Mouse (Mus musculus) lung, postnatal 0 days (tissue): Measurements from ENCODE around the gene Emc9.

Experiments
- CTCF ChIP-seq: IDR thresholded peaks from 2 replicates; pipeline ENCODE4 v1.5.1; 2016; ENCODE audit warnings: antibody characterized with exemption, mild to moderate bottlenecking
- EP300 ChIP-seq: IDR thresholded peaks from 2 replicates; pipeline ENCODE4 v1.6.1; 2016; ENCODE audit warnings: antibody characterized with exemption, mild to moderate bottlenecking, control low read depth

DNA sequence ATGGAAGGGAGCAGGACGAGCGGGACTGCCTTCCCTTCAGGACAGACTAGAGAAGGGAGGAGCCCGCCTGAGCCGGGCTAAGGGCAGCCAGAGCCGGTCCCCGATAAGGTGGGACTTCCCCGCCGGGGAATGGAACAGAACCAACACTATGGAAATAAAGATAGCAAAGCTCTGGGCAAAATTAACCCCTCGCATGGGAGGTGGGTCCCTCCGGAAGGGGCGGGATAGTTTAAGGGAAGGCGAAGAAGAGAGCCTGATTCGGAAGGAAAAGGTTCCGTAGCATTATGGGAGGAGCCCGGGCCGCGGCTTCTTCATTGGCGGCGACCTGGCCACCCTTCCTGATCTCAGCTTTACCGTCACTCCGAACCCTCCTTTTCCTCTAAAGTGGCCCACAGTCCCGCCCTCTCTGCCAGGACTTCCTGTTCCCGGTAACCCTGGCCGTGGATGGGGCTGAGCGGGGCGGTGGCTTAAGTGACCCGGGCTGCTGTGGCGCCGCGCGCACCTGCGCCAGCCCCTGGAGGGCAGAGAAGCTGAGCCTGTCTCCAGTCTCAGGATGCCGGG is 6.3 kb upstream of the Emc9 start, which contains the start of gene Rnf31:
- TF ChIP-seq EP300, result peak; percentile 80; the same call in 1 of the 2 replicates
- no peak for TF ChIP-seq CTCF
